Mouse (Mus musculus) left cerebral cortex, postnatal 14 days (tissue): ENCODE measurements at regions not wholly inside any gene's neighbourhood (a gene's known extent, or its start where the extent isn't known, plus 50 kb on each side); places are given as distances from the start of the nearest gene placed in this dataset.

Source experiments
- DNase-seq, 2 experiments: peaks; one replicate each; pipeline ENCODE4 v3.0.0; 2021 to 2022; ENCODE audit warnings: low spot score in 2 of 2, mixed read lengths in 1 of 2
- intact Hi-C: fragments of 180-260 bp; cut with DNase I; formaldehyde crosslinking; loops from one replicate; pipeline ENCODE4 v1.15.1; 2025

GRCm38 (mm10) chr2:160208295-160208694 lies 125.7 kb downstream of the Gm826 start:
- intact Hi-C loops = no loop called here
- no peak for DNase-seq

- intact Hi-C loops = no loop called here
- DNase-seq = peak; percentile 30 to 77
Observed at GRCm38 (mm10) chr2:160207226-160207625, 126.7 kb downstream of the Gm826 start.

- intact Hi-C loops = no loop called here
- no peak for DNase-seq
Observed at GRCm38 (mm10) chr2:160192661-160193060, 141.3 kb downstream of the Gm826 start.

- no peak for DNase-seq
- intact Hi-C loops = no loop called here
Observed at GRCm38 (mm10) chr2:160186106-160186505, 147.9 kb downstream of the Gm826 start.

- intact Hi-C loops = no loop called here
- DNase-seq = peak in 1 of 2 experiments; percentile 25
Observed at GRCm38 (mm10) chr2:160170975-160171515, 162.9 kb downstream of the Gm826 start.

- no peak for DNase-seq
- intact Hi-C loops = loop anchor here (5.0 kb wide), 1 partner anchor 209 kb away; the partner anchor contains the start of gene Mafb
Observed at GRCm38 (mm10) chr2:160158599-160159261, 175.2 kb downstream of the Gm826 start.

GRCm38 (mm10) chr2:160153781-160154180 lies 180.2 kb downstream of the Gm826 start:
- intact Hi-C loops = no loop called here
- DNase-seq = peak in 1 of 2 experiments; percentile 4

- peak; percentile 7 to 10 for DNase-seq
- intact Hi-C loops = no loop called here
Observed at GRCm38 (mm10) chr2:160152101-160152500, 181.9 kb downstream of the Gm826 start.

- intact Hi-C loops = no loop called here
- DNase-seq = no peak
Observed at GRCm38 (mm10) chr2:160148936-160149335, 185.0 kb downstream of the Gm826 start.

GRCm38 (mm10) chr2:160148516-160148915 lies 185.4 kb downstream of the Gm826 start:
- intact Hi-C loops = no loop called here
- DNase-seq = no peak

- intact Hi-C loops = no loop called here
Observed at GRCm38 (mm10) chr2:160148031-160148430, 185.9 kb downstream of the Gm826 start.

GRCm38 (mm10) chr2:160140166-160140740 lies 193.7 kb downstream of the Gm826 start:
- no peak for DNase-seq
- intact Hi-C loops = no loop called here

More at GRCm38 (mm10) chr2:160148031-160148430, 185.9 kb downstream of the Gm826 start:
- DNase-seq = no peak

- intact Hi-C loops = no loop called here
- DNase-seq = no peak
Observed at GRCm38 (mm10) chr2:160138091-160138490, 195.9 kb downstream of the Gm826 start.

GRCm38 (mm10) chr2:160131797-160132196 lies 202.2 kb downstream of the Gm826 start:
- DNase-seq = no peak
- intact Hi-C loops = no loop called here

GRCm38 (mm10) chr2:160131386-160131785 lies 202.6 kb downstream of the Gm826 start:
- intact Hi-C loops = no loop called here
- DNase-seq = no peak

GRCm38 (mm10) chr2:160117148-160117547 lies 216.8 kb downstream of the Gm826 start:
- no peak for DNase-seq
- intact Hi-C loops = no loop called here

- no peak for DNase-seq
- intact Hi-C loops = no loop called here
Observed at GRCm38 (mm10) chr2:160111176-160111692, 222.7 kb downstream of the Gm826 start.

GRCm38 (mm10) chr2:160093078-160093477 lies 240.9 kb downstream of the Gm826 start:
- no peak for DNase-seq
- intact Hi-C loops = no loop called here

- no peak for DNase-seq
- intact Hi-C loops = no loop called here
Observed at GRCm38 (mm10) chr2:160085999-160086398, 248.0 kb downstream of the Gm826 start.

GRCm38 (mm10) chr2:160083674-160084073 lies 250.3 kb downstream of the Gm826 start:
- intact Hi-C loops = no loop called here
- DNase-seq = no peak
